Mouse (Mus musculus): ENCODE data around the gene Prr3. TPM values are rescaled to one million over a fixed set of nuclear protein-coding genes. Genes with fewer than 3 reads are reported as not detected.
"Not testable (repeated sequence)": the region's sequence is repeated elsewhere in the genome, so short reads cannot be mapped to it uniquely, and the experiment has no call there.

The Prr3 gene
- total RNA-seq, 2 experiments from 2014 or later, result 12.9 TPM

DNA sequence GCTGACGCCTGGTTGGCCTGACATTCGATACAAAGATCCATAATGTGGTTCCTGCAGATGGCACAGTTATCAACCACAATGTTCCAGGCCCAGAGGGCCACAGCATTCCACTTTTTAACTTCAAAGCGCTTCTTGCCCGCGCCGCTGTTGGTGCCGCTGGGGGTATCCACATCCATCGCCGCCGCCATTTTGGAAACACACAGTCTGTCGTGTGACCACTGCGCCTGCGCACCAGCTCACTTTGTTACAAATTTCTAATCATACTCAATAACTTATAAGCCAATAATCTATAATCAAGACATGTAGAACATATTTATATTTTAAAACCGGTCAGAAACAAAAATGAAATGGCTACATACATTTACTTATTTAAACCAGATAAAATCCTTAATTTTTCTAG, 44.3 kb downstream of the Prr3 start:
- not testable (repeated sequence) for DNase-seq

DNA sequence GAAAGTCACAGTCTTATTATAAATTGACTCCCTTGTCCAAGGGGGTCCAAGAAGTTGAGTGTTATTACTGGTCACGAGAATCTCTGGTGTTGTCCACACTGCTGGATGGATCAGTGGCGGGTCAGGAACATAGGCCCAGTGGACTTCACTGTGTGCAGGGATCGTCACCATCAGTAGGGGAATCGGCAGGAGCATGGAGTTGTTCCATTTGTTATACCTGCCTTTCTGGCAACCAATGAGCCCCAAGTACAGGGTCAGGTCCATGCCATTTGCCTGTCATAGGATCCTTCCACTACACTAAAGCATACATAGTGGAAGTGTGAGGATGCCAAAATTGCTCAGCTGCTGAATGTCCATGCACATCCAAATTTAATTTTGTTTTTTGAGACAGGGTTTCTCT, 47.4 kb downstream of the Prr3 start:
- no peak for DNase-seq

DNA sequence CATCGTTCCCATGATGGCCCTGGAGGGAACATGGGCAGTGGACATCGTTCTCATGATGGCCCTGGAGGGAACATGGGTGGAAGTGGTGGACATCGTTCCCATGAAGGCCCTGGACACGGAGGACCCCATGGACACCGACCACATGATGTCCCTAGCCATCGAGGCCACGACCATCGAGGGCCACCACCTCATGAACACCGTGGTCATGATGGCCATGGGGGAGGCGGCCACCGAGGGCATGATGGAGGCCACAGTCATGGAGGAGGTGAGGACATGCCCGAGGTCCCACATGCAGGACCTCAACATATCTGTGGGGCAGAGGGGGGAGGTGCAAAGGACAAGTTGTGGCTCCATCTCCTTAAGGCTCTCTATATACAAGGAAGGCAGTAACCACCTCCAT, 49.4 kb downstream of the Prr3 start:
- DNase-seq, result no peak

DNA sequence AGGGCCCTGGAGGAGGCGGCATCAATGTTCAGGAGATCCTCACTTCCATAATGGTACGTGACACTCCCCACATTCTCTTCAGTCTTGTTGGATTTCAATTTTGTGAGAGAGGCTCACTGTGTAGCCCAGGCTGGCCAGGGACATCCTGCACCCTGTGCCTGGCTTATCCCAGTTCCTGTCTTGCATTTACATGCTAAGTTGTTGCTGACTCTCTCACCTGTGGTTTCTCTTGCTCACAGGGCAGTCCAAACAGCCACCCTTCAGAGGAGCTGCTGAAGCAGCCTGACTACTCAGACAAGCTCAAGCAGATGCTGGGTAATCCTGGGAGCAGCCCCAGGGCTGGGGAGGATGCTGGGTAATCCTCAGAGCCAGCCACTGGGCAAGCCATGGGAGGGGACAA, 50.5 kb downstream of the Prr3 start:
- DNase-seq, result no peak

DNA sequence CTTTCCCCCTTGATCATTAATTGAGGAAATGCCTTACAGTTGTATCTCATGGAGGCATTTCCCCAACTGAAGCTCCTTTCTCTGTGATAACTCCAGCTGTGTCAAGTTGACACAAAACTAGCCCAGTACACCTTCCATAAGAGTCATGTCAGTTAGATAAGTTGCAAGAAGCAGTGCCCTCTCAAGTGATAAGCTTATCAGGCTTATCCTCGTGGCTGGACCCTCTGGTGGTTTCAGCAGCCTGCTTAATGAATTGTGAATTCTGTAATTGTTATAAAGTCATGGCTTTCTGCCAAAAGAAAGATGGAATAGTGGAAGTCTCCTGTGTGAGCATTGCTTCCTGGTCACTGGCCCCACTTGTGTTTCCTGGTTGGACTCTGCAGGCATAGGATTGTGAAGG, 52.6 kb downstream of the Prr3 start:
- no peak for DNase-seq

DNA sequence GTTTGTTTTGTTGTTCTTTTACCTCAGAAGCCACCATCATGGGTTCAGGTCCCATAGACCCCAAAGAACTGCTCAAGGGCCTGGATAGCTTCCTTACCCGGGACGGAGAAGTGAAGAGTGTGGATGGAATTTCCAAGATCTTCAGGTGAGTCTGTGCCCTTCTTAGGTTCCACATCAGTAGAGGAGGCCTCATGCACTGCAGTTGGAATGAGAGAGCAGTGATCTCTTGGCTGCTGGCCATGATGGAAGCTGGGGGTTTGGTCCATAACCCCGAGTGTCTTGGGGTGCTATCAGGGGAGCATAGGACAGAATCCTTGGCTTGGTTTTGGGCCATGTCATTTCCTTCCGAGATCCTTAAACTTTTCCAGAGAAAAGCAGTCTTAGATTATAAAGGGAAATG, 56.8 kb downstream of the Prr3 start:
- no peak for DNase-seq

DNA sequence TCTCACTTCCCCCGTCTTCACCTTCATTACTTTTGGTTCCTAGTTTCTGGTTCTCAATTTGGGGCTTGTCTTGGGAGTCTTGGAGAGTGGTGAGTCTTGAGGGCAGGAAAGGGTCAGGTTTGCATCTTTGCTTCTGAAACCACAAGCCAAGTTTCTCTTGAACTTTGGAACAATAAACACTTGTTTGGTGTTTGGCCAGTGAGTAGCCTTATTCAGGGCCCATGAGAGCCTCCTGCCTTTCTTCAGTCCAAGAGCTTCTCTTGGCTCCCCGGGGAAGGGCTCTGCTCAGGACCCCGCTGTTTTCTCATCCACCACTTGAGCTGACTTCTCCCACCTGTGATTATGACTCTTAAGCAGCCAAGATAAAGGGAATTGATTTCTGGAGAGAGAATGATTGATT, 57.5 kb downstream of the Prr3 start:
- no peak for DNase-seq

Small RNAs within 50 kb of the gene (microRNA-seq; reads per million reads assigned to microRNA genes)
- 103 to 112 reads per million in 2 experiments for gene Mir877

Other genes starting within 250 kb of the Prr3 start
- 10 to 100 TPM; 39.7 to 42.5 TPM for gene Ier3, start 158.6 kb downstream of the Prr3 start, total RNA-seq (2021)
- 100 to 1,000 TPM in 1 of 2 experiments, 10 to 100 TPM in 1; 97.8 to 105 TPM for gene Flot1, start 157.0 kb downstream of the Prr3 start, total RNA-seq (2021)
- 100 to 1,000 TPM; 908 to 913 TPM for gene Tubb5, start 141.9 kb downstream of the Prr3 start, total RNA-seq (2021)
- gene Mdc1, start 138.7 kb downstream of the Prr3 start, total RNA-seq (2021), result 10 to 100 TPM; 37.9 to 40.6 TPM
- 10 to 100 TPM; 26.3 to 32.2 TPM for gene Nrm, start 118.9 kb downstream of the Prr3 start, total RNA-seq (2021)
- gene Ppp1r18, start 114.6 kb downstream of the Prr3 start, total RNA-seq (2021), result 10 to 100 TPM; 32.6 to 32.7 TPM
- gene Dhx16, start 100.4 kb downstream of the Prr3 start, total RNA-seq (2021), result 10 to 100 TPM; 24.2 to 25.1 TPM
- gene 2310061I04Rik, start 82.8 kb downstream of the Prr3 start, total RNA-seq (2021), result 10 to 100 TPM; 45.0 to 47.0 TPM
- gene Atat1, start 70.2 kb downstream of the Prr3 start, total RNA-seq (2021), result 10 to 100 TPM; 18.7 to 23.0 TPM
- gene Mrps18b, start 63.8 kb downstream of the Prr3 start, total RNA-seq (2021), result 10 to 100 TPM; 56.1 to 58.3 TPM
- gene Ppp1r10, start 63.8 kb downstream of the Prr3 start, total RNA-seq (2021), result 10 to 100 TPM; 49.2 to 58.5 TPM
- 10 to 100 TPM; 71.0 to 73.9 TPM for gene Abcf1, start 10.5 kb downstream of the Prr3 start, total RNA-seq (2021)
- 10 to 100 TPM; 38.4 to 38.6 TPM for gene Gnl1, start 385 bp downstream of the Prr3 start, total RNA-seq (2021)
- gene H2-T24, start 40.3 kb upstream of the Prr3 start, total RNA-seq (2021), result 1 to 10 TPM; 1.1 to 1.6 TPM
- gene H2-T23, start 52.6 kb upstream of the Prr3 start, total RNA-seq (2021), result 1 to 10 TPM; 7.7 to 9.5 TPM
- 1 to 10 TPM; 7.9 to 9.3 TPM for gene H2-T22, start 62.5 kb upstream of the Prr3 start, total RNA-seq (2021)
- gene Gm6034, start 62.7 kb upstream of the Prr3 start, total RNA-seq (2021), result not detected
- gene Gm11127, start 78.1 kb upstream of the Prr3 start, total RNA-seq (2021), result 1 to 10 TPM in 1 of 2 experiments, under 1 TPM in 1; 0.98 to 1.1 TPM
- not detected for gene Gm19684, start 141.4 kb upstream of the Prr3 start, total RNA-seq (2021)
- gene Gm7030, start 149.2 kb upstream of the Prr3 start, total RNA-seq (2021), result not detected
- not detected for gene Gm8909, start 188.3 kb upstream of the Prr3 start, total RNA-seq (2021)
- not detected for gene H2-T3, start 210.1 kb upstream of the Prr3 start, total RNA-seq (2021)